Mouse (Mus musculus) myocyte (in vitro differentiated cells): Measurements from ENCODE around the gene BC028528. TPM values are rescaled to one million over a fixed set of nuclear protein-coding genes. Genes with fewer than 3 reads are reported as not detected.
"Not testable (repeated sequence)": the region's sequence is repeated elsewhere in the genome, so short reads cannot be mapped to it uniquely, and the experiment has no call there.

Experiments
- H3K27me3 ChIP-seq: one replicate; pipeline ENCODE4 v1.6.1; 2011; ENCODE audit not compliant: control insufficient read depth, insufficient read depth, insufficient read length
- H3K36me3 ChIP-seq: one replicate; pipeline ENCODE4 v1.6.1; 2011; ENCODE audit not compliant: control insufficient read depth, insufficient read depth
- H3K4me2 ChIP-seq: one replicate; pipeline ENCODE4 v1.6.1; 2011; ENCODE audit warnings: low read depth, control low read depth
- H3K4me3 ChIP-seq: one replicate; pipeline ENCODE4 v1.5.1; 2011; ENCODE audit warnings: mild to moderate bottlenecking, control low read depth, moderate library complexity
- H3K79me2 ChIP-seq: one replicate; pipeline ENCODE4 v1.6.1; 2011; ENCODE audit not compliant: control insufficient read depth, insufficient read depth
- H3ac ChIP-seq: one replicate; pipeline ENCODE4 v1.6.1; 2011; ENCODE audit not compliant: control insufficient read depth, insufficient read length
- CEBPB ChIP-seq: IDR thresholded peaks from 2 replicates; pipeline ENCODE4 v1.6.1; 2011; ENCODE audit warnings: mild to moderate bottlenecking, moderate library complexity; ENCODE audit not compliant: poor library complexity, insufficient read depth, severe bottlenecking
- E2F4 ChIP-seq: IDR thresholded peaks from one replicate; pipeline ENCODE4 v1.6.1; 2011; ENCODE audit warnings: mild to moderate bottlenecking, control low read depth, moderate library complexity; ENCODE audit not compliant: insufficient read depth
- MAX ChIP-seq: IDR thresholded peaks from one replicate; pipeline ENCODE4 v1.6.1; 2011; ENCODE audit warnings: low read depth, mild to moderate bottlenecking, control low read depth
- MYOD1 ChIP-seq, 3 experiments: IDR thresholded peaks; one replicate each; pipeline ENCODE4 v1.6.1; 2011; ENCODE audit warnings: control low read depth in 2 of 3, low read depth in 2 of 3, mild to moderate bottlenecking in 2 of 3, moderate library complexity in 1 of 3; ENCODE audit not compliant: insufficient read length in 2 of 3, control insufficient read depth in 1 of 3
- MYOG ChIP-seq, 3 experiments: IDR thresholded peaks; one replicate each; pipeline ENCODE4 v1.6.1; 2011; ENCODE audit warnings: control low read depth in 2 of 3, low read depth in 2 of 3, mild to moderate bottlenecking in 2 of 3; ENCODE audit not compliant: insufficient read length in 2 of 3, control insufficient read depth in 1 of 3, insufficient read depth in 1 of 3
- POLR2A ChIP-seq: IDR thresholded peaks from one replicate; pipeline ENCODE4 v1.6.1; 2011; ENCODE audit warnings: low read depth, mild to moderate bottlenecking, control low read depth, moderate library complexity; ENCODE audit not compliant: insufficient read length
- POLR2AphosphoS2 ChIP-seq: IDR thresholded peaks from one replicate; pipeline ENCODE4 v1.6.1; 2011; ENCODE audit warnings: low read depth, control low read depth; ENCODE audit not compliant: insufficient read length
- REST ChIP-seq: IDR thresholded peaks from one replicate; pipeline ENCODE4 v1.6.1; 2011; ENCODE audit warnings: mild to moderate bottlenecking, control low read depth, moderate library complexity; ENCODE audit not compliant: insufficient read depth, insufficient read length
- SRF ChIP-seq: IDR thresholded peaks from one replicate; pipeline ENCODE4 v1.6.1; 2011; ENCODE audit warnings: low read depth; ENCODE audit not compliant: control insufficient read depth, insufficient read length
- TCF12 ChIP-seq: IDR thresholded peaks from one replicate; pipeline ENCODE4 v1.6.1; 2011; ENCODE audit warnings: mild to moderate bottlenecking, control low read depth; ENCODE audit not compliant: poor library complexity, insufficient read depth, severe bottlenecking
- TCF3 ChIP-seq: IDR thresholded peaks from one replicate; pipeline ENCODE4 v1.6.1; 2011; ENCODE audit warnings: low read depth, control low read depth; ENCODE audit not compliant: insufficient read length
- USF1 ChIP-seq: IDR thresholded peaks from one replicate; pipeline ENCODE4 v1.6.1; 2011; ENCODE audit warnings: low read depth, mild to moderate bottlenecking, control low read depth, moderate library complexity
- polyA plus RNA-seq: library from polyadenylated mRNA; unstranded; fragments of >200 nt; fragmentation: generic; extraction: Trizol; gene quantifications from one replicate; pipeline ENCODE4 v1.2.1, GENCODE M21; 2012; ENCODE audit warnings: missing spikeins

BC028528 gene
- polyA plus RNA-seq, 1 experiment, result 11.3 TPM

GRCm38 (mm10) chr3:95924185-95924584 lies 32.4 kb upstream of the BC028528 start:
- no peaks in the 10 kb centered on the region for H3K27me3 ChIP-seq
- H3ac ChIP-seq, result no peak overlapping the region
- H3K4me3 ChIP-seq, result no peak overlapping the region
- TF ChIP-seq MAX, result no peak
- TF ChIP-seq POLR2A, result no peak
- no peak for TF ChIP-seq E2F4
- no peak for TF ChIP-seq CEBPB
- no peak overlapping the region for H3K4me2 ChIP-seq
- H3K36me3 ChIP-seq, result no peaks in the 10 kb centered on the region
- H3K79me2 ChIP-seq, result no peaks in the 10 kb centered on the region

DNA sequence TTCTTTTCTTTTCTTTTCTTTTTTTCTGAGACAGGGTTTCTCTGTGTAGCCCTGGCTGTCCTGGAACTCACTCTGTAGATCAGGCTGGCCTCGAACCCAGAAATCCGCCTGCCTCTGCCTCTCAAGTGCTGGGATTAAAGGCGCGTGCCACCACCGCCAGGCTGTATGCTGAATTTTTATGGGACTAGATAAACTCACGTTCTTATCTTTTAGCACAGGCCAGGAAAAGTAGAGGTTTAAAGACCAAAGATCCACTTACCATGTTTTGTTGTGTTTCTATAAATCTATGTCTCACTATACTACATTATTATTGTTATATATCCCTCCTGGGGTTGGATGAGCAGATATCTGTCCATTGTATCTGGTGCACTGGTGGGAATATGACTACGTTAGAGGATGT lies 31.6 kb upstream of the BC028528 start:
- not testable (repeated sequence) for H3K4me3 ChIP-seq, H3K4me2 ChIP-seq, H3ac ChIP-seq, H3K36me3 ChIP-seq, H3K27me3 ChIP-seq, H3K79me2 ChIP-seq

DNA sequence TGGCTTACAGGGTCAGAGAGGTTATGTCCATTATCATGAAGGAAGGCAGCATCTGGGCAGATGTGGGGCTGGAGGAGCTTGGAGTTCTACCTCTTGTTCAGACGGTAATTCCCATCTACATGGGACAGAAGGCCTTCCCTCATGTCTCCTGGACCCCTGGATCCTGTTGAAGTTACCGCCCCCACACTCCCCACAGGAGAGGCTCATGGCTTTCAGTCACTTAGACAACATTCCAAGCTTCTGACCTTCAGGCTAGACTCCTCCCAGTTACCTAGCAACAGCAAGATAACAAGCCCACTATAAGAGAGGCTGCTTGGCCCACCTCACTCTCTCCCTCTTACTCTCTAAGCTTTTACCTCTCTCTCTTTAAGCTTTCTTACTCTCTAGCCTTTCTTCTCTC lies 28.7 kb upstream of the BC028528 start:
- H3K36me3 ChIP-seq, H3K4me2 ChIP-seq, H3K79me2 ChIP-seq, H3K4me3 ChIP-seq, H3K27me3 ChIP-seq, H3ac ChIP-seq: not testable (repeated sequence)

- TF ChIP-seq SRF, result no peak
- no peak for TF ChIP-seq TCF12
- H3K27me3 ChIP-seq, result no peaks in the 10 kb centered on the region
- H3K4me2 ChIP-seq, result no peak overlapping the region
- H3K79me2 ChIP-seq, result no peaks in the 10 kb centered on the region
- no peak overlapping the region for H3ac ChIP-seq
- no peaks in the 10 kb centered on the region for H3K36me3 ChIP-seq
- H3K4me3 ChIP-seq, result no peak overlapping the region
Measured at GRCm38 (mm10) chr3:95916760-95917159, 25.0 kb upstream of the BC028528 start.

DNA sequence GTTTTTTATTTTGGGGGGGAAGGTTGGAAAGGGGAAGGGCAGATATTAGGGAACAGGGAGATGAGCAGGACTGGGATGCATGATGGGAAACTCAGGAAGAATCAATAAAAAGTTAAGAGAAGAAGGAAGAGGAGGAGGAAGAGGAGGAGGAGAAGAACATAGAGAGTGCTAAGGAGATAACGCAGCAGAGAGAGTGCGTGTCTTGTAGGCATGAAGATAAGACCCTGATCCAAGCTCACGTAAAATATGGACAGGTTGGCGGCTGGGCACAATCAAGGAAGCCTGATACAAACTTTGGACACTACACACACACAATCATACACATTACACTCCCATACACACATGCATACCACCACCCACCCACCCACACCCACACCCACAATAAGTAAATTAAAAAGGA lies 22.9 kb upstream of the BC028528 start:
- H3K79me2 ChIP-seq, result no peaks in the 10 kb centered on the region
- H3ac ChIP-seq, result no peak overlapping the region
- peaks cover under 1% of the 10 kb centered on the region for H3K27me3 ChIP-seq
- H3K4me3 ChIP-seq, result no peak overlapping the region
- no peak overlapping the region for H3K4me2 ChIP-seq
- H3K36me3 ChIP-seq, result no peaks in the 10 kb centered on the region
- no peak for TF ChIP-seq CEBPB
- TF ChIP-seq USF1, result no peak
- no peak for TF ChIP-seq E2F4
- TF ChIP-seq POLR2A, result no peak
- TF ChIP-seq MYOG (IDR thresholded peaks at IDR 0.05; ENCODE audit: control insufficient read depth in 1 of 3, insufficient read depth in 1 of 3, insufficient read length in 2 of 3, low read depth in 2 of 3), result no peak

DNA sequence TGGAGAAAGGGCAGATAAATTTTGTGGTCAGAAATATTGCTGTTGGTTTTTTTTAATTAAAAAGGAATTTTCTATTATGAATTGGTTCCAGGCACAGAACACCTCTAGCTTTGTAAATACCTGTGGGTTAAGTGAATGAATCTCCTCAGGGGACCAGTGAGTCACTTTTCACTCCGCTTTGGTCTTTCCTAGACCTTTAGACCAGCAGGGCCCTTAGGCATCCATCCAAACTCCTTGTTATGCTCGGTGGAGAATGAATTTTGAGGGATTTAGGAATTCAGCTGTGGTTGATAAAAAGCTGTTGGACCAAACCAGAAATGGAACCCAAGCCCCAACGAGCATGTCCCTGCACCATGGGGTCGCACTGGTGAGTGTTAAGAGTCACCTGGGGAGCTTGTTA lies 15.8 kb upstream of the BC028528 start:
- TF ChIP-seq E2F4 (no peak), TCF12 (no peak), POLR2A (no peak), MYOD1 (IDR thresholded peaks at IDR 0.05; ENCODE audit: control insufficient read depth in 1 of 3, insufficient read length in 2 of 3, low read depth in 2 of 3) (no peak), MAX (no peak), CEBPB (no peak), SRF (no peak), USF1 (no peak), POLR2AphosphoS2 (no peak), TCF3 (no peak), REST (no peak), MYOG (IDR thresholded peaks at IDR 0.05; ENCODE audit: control insufficient read depth in 1 of 3, insufficient read depth in 1 of 3, insufficient read length in 2 of 3, low read depth in 2 of 3) (no peak)

GRCm38 (mm10) chr3:95906860-95907259 lies 15.1 kb upstream of the BC028528 start:
- TF ChIP-seq TCF12 (no peak), SRF (no peak)
- no peak overlapping the region for H3K4me3 ChIP-seq
- H3K27me3 ChIP-seq, result peaks cover 19% of the 10 kb centered on the region
- peak overlapping the region; percentile 91 for H3K4me2 ChIP-seq
- H3K36me3 ChIP-seq, result no peaks in the 10 kb centered on the region
- no peaks in the 10 kb centered on the region for H3K79me2 ChIP-seq
- H3ac ChIP-seq, result no peak overlapping the region

More for the DNA sequence above, 15.8 kb upstream of the BC028528 start:
- Histone ChIP-seq H3K4me2 (no peak overlapping the region), H3ac (no peak overlapping the region), H3K4me3 (no peak overlapping the region), H3K27me3 (peaks cover 19% of the 10 kb centered on the region), H3K36me3 (no peaks in the 10 kb centered on the region), H3K79me2 (no peaks in the 10 kb centered on the region)
